Mouse (Mus musculus) stomach, embryonic 16.5 days (tissue): ENCODE measurements at regions not wholly inside any gene's neighbourhood (a gene's known extent, or its start where the extent isn't known, plus 50 kb on each side); places are given as distances from the start of the nearest gene placed in this dataset.
A peak's percentile ranks its signal among the peaks of the same experiment; 100 is the strongest.

Experiments used
- ATAC-seq: fragments of 200-750 bp; cut with Nextera tagmentation; 2 replicates; pipeline ENCODE4 v1.8.0; 2017; ENCODE audit warnings: moderate number of reproducible peaks, moderate TSS enrichment; ENCODE audit not compliant: insufficient read depth, low FRiP score
- H3K27ac ChIP-seq: fragments of 300-500 bp; sonication (generic); 2 replicates; pipeline ENCODE4 v1.5.1; 2014; ENCODE audit warnings: low read length
- H3K27me3 ChIP-seq: fragments of 300-500 bp; sonication (generic); 2 replicates; pipeline ENCODE4 v1.6.1; 2014; ENCODE audit warnings: low read length, control low read depth, mixed read lengths; ENCODE audit not compliant: control insufficient read depth, insufficient read depth
- H3K36me3 ChIP-seq: fragments of 300-500 bp; sonication (generic); 2 replicates; pipeline ENCODE4 v1.6.1; 2014; ENCODE audit warnings: low read length; ENCODE audit not compliant: control insufficient read depth, insufficient read depth
- H3K4me1 ChIP-seq: fragments of 300-500 bp; sonication (generic); 2 replicates; pipeline ENCODE4 v1.6.1; 2014; ENCODE audit warnings: low read length, control low read depth, mixed read lengths; ENCODE audit not compliant: control insufficient read depth, insufficient read depth
- H3K4me2 ChIP-seq: fragments of 300-500 bp; sonication (generic); 2 replicates; pipeline ENCODE4 v1.6.1; 2014; ENCODE audit warnings: low read depth, low read length, mixed read lengths
- H3K4me3 ChIP-seq: fragments of 300-500 bp; sonication (generic); replicated peaks from 2 replicates; pipeline ENCODE4 v1.5.1; 2014; ENCODE audit warnings: mild to moderate bottlenecking, low read length
- H3K9ac ChIP-seq: fragments of 300-500 bp; sonication (generic); 2 replicates; pipeline ENCODE4 v1.6.1; 2014; ENCODE audit warnings: low read length
- H3K9me3 ChIP-seq: fragments of 300-500 bp; sonication (generic); replicated peaks from 2 replicates; pipeline ENCODE4 v1.6.1; 2016; ENCODE audit warnings: low read length, control low read depth; ENCODE audit not compliant: control insufficient read depth
- WGBS: fragments of 180-500 bp; shearing (Covaris S2); extraction: QIAGEN DNeasy Blood & Tissue Kit; methylation state at CpG from one replicate; pipeline ENCODE4 v1.1.7; 2014; 5-methylcytosine and 5-hydroxymethylcytosine counted together

GRCm38 (mm10) chr5:136619315-136620231, 52.3 kb upstream of the Cux1 start:
- no peaks in the 10 kb centered on the region for H3K36me3 ChIP-seq
- peak overlapping the region; percentile 25; the same call in 1 of the 2 replicates for H3K27ac ChIP-seq
- H3K9me3 ChIP-seq, result no peaks in the 10 kb centered on the region
- no peak overlapping the region; the same call in 1 of the 2 replicates for H3K4me3 ChIP-seq
- WGBS, result 9% methylated on average over 17 of the region's 17 CpGs
- peak; percentile 63; the same call in 1 of the 2 replicates for ATAC-seq
- H3K4me2 ChIP-seq, result peak overlapping the region; percentile 36
- peaks cover 18% of the 10 kb centered on the region for H3K4me1 ChIP-seq
- no peaks in the 10 kb centered on the region for H3K27me3 ChIP-seq
- H3K9ac ChIP-seq, result peak overlapping the region; percentile 64

GRCm38 (mm10) chr5:136620234-136620633, 52.9 kb upstream of the Cux1 start:
- Histone ChIP-seq H3K4me2 (peak overlapping the region; percentile 36), H3K36me3 (no peaks in the 10 kb centered on the region), H3K9ac (peak overlapping the region; percentile 64), H3K27ac (0 out of 2 replicates have a peak overlapping the region, but pooled peaks have one; percentile 25), H3K4me3 (no peak overlapping the region), H3K9me3 (no peaks in the 10 kb centered on the region), H3K27me3 (no peaks in the 10 kb centered on the region; the same call in 1 of the 2 replicates), H3K4me1 (peaks cover 18% of the 10 kb centered on the region)
- 31% methylated on average over 12 of the region's 12 CpGs for WGBS
- no peak for ATAC-seq

GRCm38 (mm10) chr5:136621336-136622125, 54.2 kb upstream of the Cux1 start:
- no peaks in the 10 kb centered on the region; the same call in 1 of the 2 replicates for H3K27me3 ChIP-seq
- H3K9me3 ChIP-seq, result no peaks in the 10 kb centered on the region
- H3K4me3 ChIP-seq, result no peak overlapping the region
- no peaks in the 10 kb centered on the region for H3K36me3 ChIP-seq
- no peak overlapping the region for H3K27ac ChIP-seq
- no peak for ATAC-seq
- H3K4me2 ChIP-seq, result no peak overlapping the region
- H3K4me1 ChIP-seq, result peaks cover 18% of the 10 kb centered on the region
- WGBS, result 48% methylated on average over 4 of the region's 4 CpGs
- H3K9ac ChIP-seq, result no peak overlapping the region

- H3K9ac ChIP-seq, result no peak overlapping the region
- H3K27me3 ChIP-seq, result no peaks in the 10 kb centered on the region; the same call in 1 of the 2 replicates
- no peaks in the 10 kb centered on the region for H3K36me3 ChIP-seq
- H3K27ac ChIP-seq, result no peak overlapping the region
- no peaks in the 10 kb centered on the region for H3K9me3 ChIP-seq
- no peak for ATAC-seq
- no peak overlapping the region for H3K4me2 ChIP-seq
- 38% methylated on average over 2 of the region's 2 CpGs for WGBS
- H3K4me3 ChIP-seq, result no peak overlapping the region
- H3K4me1 ChIP-seq, result peaks cover 18% of the 10 kb centered on the region
Measured at GRCm38 (mm10) chr5:136622152-136622551, 54.9 kb upstream of the Cux1 start.

GRCm38 (mm10) chr5:136622721-136623542, 55.6 kb upstream of the Cux1 start:
- H3K9ac ChIP-seq, result peak overlapping the region; percentile 53
- H3K4me2 ChIP-seq, result peak overlapping the region; percentile 78
- no peak overlapping the region for H3K27ac ChIP-seq
- H3K9me3 ChIP-seq, result no peaks in the 10 kb centered on the region
- peak; percentile 62 for ATAC-seq
- WGBS, result 3% methylated on average over 43 of the region's 43 CpGs
- H3K27me3 ChIP-seq, result no peaks in the 10 kb centered on the region; the same call in 1 of the 2 replicates
- no peaks in the 10 kb centered on the region for H3K36me3 ChIP-seq
- peak overlapping the region; percentile 53 for H3K4me3 ChIP-seq
- H3K4me1 ChIP-seq, result peaks cover 18% of the 10 kb centered on the region

- H3K36me3 ChIP-seq, result no peaks in the 10 kb centered on the region
- H3K27me3 ChIP-seq, result no peaks in the 10 kb centered on the region; the same call in 1 of the 2 replicates
- H3K9me3 ChIP-seq, result no peaks in the 10 kb centered on the region
- H3K9ac ChIP-seq, result no peak overlapping the region
- H3K4me2 ChIP-seq, result no peak overlapping the region
- 46% methylated on average over 6 of the region's 6 CpGs for WGBS
- peaks cover 18% of the 10 kb centered on the region for H3K4me1 ChIP-seq
- H3K4me3 ChIP-seq, result no peak overlapping the region
- ATAC-seq, result no peak
- no peak overlapping the region for H3K27ac ChIP-seq
Measured at GRCm38 (mm10) chr5:136623791-136624190, 56.5 kb upstream of the Cux1 start.

- Histone ChIP-seq H3K9ac (no peak overlapping the region), H3K27me3 (no peaks in the 10 kb centered on the region; the same call in 1 of the 2 replicates), H3K4me3 (no peak overlapping the region), H3K4me1 (peaks cover 7% of the 10 kb centered on the region), H3K4me2 (no peak overlapping the region), H3K9me3 (no peaks in the 10 kb centered on the region), H3K36me3 (no peaks in the 10 kb centered on the region), H3K27ac (no peak overlapping the region)
- 66% methylated on average over 13 of the region's 13 CpGs for WGBS
- ATAC-seq, result no peak
Measured at GRCm38 (mm10) chr5:136625176-136625991, 58.1 kb upstream of the Cux1 start.
